Mouse (Mus musculus): Measurements from ENCODE around the gene Mbnl1.
A peak's percentile ranks its signal among the peaks of the same experiment; 100 is the strongest.

Gene Mbnl1

DNA sequence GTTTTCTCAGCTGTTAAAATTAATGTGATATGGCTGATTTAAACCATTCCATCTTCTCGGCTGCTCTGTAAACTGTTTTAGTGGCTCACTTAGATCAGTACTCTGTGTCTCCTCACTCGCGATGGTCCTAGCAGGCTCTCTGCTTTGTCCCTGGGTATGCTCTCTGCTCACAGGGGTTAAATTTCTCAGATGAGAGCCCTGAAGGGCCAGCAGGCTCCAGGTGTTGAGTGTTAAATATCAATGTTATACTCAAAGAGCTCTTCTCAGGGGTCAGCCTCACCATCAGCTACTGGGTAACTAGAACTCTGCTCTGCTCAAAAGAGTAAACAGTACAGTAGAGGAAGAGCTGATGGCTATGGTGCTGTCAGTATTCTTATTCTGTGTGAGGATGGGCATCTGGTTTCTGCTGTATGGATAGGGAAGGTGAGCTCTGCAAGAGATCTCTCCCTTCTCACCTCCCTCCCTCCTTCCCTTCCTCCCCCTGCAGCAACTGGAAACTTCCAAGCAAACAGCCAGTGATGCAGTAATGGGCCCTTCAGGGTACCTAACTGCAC is 44.7 kb downstream of the Mbnl1 start:
- DNase-seq (ENCODE audit: low spot score in 2 of 2) = no peak

DNA sequence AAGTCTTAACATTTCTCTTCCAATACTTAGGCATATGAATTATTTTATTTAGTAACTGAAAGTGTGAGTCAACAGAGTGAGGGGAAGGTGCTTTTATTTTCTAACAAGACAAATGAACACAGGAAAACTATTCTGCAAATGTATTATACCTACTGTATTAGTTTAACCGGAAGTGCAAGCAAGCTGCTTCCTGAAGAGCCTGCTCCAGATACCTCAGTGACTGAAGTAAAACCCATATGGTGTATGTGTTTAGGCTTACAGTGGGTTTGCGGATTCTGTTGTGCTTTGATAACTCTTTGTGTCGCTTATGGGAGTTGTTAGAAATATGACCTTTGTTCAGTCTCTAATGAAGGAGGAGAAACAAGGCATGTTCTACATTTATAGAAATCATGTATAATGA is 46.7 kb downstream of the Mbnl1 start:
- DNase-seq (ENCODE audit: low spot score in 2 of 2) = no peak

DNA sequence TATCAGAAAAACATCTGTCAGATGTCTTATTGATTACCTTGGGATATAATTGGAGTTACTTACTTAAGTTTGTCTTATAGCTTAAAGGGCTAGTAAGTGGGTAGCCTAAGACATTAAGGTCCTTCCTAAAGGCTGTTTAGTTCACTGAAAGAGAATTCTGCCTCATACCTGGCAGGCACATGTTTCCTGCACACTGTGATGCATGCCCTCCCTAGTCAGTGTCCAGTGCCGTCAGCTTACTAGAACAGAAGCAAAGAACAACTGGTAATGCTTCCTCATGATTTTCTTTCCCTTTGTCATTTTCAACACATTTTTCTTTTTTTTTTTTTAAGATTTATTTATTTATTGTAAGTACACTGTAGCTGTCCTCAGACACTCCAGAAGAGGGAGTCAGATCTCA is 51.5 kb downstream of the Mbnl1 start:
- no peak for DNase-seq (ENCODE audit: low spot score in 2 of 2)

DNA sequence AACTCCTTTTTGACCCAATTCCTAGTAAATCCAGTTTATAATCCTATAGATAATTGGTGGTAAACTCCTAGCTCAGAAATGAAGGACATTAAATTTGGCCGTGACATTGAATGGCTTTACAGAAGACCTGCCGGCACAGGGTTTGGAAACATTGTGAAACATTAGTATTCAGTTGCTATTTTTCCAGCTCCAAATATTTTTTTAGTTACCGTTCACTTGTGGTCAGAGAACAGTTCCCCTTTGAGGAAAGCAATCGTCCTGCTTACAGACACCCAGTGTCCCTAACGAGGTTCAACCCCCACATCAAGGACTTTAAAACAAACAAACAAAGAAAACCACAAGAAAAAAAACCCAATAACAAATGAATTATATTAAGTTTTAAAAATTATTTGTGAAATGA is 58.7 kb downstream of the Mbnl1 start:
- no peak for DNase-seq (ENCODE audit: low spot score in 2 of 2)

GRCm38 (mm10) chr3:60531826-60532225 is 59.2 kb downstream of the Mbnl1 start:
- DNase-seq (ENCODE audit: low spot score in 2 of 2) = no peak

GRCm38 (mm10) chr3:60535224-60535623 is 62.6 kb downstream of the Mbnl1 start:
- no peak for DNase-seq (ENCODE audit: low spot score in 2 of 2)

DNA sequence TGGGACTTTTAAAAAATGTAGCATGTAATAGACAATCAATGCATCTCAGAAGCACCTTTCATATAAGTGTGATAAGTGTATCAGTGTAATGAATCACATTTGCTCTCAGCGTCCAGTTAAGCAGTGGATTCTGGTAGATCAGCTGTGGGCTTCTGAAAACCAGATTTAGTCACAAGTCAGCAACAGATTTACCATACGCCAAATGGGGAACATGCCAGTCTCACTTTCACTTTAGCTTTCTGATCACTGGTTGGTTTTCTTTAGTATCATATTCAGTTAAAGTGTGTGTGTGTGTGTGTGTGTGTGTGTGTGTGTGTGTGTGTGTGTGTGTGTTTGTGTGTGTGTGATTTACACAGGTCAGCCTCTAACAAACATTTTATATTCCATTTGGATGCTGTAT is 64.4 kb downstream of the Mbnl1 start:
- DNase-seq (ENCODE audit: low spot score in 2 of 2) = no peak

DNA sequence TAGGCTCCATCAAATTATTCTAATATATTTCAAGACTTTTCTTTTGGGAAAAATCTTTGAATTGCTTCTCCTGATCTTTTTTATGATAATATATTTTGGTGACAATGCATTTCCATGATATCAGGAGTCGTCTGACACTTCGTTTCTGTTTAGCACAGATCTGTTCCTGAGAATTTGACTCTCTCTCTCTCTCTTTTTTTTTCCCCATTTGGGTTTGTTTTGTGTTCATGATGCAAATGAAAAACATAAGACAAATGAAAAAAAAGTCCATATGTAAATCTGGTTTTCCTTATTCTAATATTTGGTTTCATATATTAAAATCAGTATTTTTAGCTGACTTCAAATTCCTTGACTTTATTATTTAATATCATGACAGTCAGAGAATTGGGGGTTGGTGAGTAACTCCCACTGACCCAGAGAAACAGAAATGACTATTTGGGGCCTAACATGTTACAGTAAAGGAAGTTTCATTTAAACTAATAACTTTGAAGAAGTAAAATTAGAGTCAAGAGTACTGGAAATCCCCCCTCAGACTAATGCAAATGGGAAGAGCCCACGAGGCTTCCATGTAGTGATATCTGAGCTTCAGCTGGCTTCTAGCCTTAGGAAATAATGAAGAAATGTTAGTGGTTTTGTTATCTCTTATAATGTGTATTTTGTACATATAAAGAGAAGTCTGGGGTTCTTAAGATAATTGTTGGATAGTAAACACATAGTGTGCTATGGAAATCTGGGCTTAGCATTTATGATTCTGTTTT is 65.8 kb downstream of the Mbnl1 start:
- DNase-seq (ENCODE audit: low spot score in 2 of 2) = no peak

DNA sequence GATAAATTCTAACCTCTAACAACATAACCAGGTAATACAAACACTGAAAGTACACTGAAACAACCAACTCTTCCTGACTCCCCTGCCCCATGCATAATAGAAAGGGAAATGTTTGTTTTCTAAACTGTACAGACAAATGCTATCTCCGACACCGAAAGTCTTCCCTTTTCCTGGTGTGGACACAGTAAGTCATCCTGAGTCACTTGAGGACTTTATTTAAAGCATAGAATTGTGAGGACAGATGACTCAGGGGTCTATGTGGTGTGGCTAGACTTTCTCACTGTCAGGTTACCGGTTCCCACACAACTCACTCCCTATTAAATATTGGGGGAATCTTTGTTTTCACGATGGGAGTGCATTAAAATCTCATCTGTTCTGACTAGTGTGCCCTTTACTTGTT is 68.5 kb downstream of the Mbnl1 start:
- no peak for DNase-seq (ENCODE audit: low spot score in 2 of 2)

- peak in 1 of 2 experiments; percentile 64 for DNase-seq (ENCODE audit: low spot score in 2 of 2)
Measured at GRCm38 (mm10) chr3:60546196-60546595, 73.6 kb downstream of the Mbnl1 start.

- DNase-seq (ENCODE audit: low spot score in 2 of 2) = no peak
Measured at GRCm38 (mm10) chr3:60546904-60547303, 74.3 kb downstream of the Mbnl1 start.

DNA sequence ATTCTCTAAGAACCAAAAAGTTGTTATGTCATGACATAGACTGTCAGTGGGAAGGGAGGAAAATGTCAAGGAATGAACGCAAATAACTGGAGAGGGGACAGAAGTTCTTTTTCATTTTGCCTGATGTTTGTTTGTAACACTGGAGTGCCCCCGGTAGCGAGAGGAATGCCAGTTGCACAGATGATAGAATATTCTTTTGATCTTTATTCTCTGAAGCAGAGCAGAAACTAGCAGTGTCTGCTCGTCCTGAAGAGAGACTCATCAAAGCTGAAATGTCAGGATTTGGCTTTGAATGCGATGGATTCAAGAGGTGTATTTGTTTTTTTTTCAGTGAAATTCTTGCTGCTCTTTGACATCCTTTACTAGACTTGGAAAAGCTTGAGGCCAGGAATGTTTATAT is 77.9 kb downstream of the Mbnl1 start:
- DNase-seq (ENCODE audit: low spot score in 2 of 2) = no peak

- no peak for DNase-seq (ENCODE audit: low spot score in 2 of 2)
Measured at GRCm38 (mm10) chr3:60551650-60552049, 79.0 kb downstream of the Mbnl1 start.

- no peak for DNase-seq (ENCODE audit: low spot score in 2 of 2)
Measured at GRCm38 (mm10) chr3:60553011-60553410, 80.4 kb downstream of the Mbnl1 start.

DNA sequence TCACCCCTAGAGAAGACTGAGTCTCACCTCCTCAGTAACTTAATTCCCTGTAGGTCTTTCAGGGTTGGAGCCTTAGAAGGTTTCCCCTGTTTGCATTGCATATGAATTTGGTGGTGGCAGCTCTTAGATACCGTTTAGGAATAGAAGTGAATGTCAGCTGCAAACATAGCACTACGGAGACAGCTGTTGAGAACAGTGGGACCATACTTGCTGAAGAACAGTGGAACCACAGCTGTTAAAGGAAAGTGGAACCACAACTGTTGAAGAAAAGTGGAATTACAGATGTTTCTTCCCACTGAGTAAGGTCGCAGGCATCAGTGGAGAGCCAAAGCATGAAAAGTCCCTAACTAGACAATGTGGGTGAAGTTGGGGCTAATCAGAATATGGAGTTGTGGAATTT is 84.0 kb downstream of the Mbnl1 start:
- no peak for DNase-seq (ENCODE audit: low spot score in 2 of 2)

DNA sequence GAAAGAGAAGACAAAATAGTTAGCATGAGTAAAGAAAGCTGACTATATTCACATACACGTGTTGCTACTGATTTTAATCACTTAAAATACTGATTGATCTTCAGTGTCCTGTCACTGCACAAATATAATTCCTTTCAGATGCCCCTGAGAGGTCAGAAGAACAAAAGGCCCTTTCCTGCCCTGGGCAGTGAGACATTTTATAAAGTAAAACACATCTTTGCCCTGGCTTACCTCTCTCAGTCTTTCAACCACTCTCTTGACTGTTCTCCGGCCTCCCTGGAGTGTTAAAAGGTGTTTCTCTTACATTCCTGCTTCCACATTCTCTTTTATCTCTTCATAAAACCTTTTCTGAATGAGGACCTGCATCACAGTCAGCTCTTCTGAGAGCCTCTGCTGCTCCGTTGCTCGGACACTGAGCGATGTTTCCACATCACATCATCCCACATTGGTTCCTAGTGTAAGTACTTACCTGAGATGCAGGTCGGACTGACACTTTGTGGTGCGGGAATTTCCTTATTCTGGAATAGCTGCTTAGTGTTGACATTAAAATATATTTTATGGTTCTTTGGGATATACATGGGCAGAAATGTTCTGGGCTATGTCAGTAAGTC is 85.7 kb downstream of the Mbnl1 start:
- DNase-seq (ENCODE audit: low spot score in 2 of 2) = no peak

DNA sequence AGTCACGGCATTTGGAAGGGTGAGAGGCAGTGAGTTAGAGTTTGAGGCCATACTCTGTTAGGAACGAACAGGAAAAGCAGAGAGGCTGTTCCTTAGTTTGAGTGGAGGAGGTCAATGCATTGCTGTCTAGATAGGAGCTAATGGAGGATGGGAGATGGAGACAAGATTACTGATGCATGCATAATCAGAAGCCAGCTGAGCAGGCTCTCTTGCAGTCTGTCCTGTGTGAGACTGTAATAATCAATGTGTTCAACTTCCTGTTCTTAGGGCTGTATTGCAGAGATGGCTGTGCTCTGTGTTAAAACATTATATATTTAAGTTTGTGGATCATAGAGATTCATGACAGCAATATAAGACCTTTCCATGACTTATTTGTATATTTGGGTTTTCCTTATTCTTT is 87.1 kb downstream of the Mbnl1 start:
- no peak for DNase-seq (ENCODE audit: low spot score in 2 of 2)

- DNase-seq (ENCODE audit: low spot score in 2 of 2) = no peak
Measured at GRCm38 (mm10) chr3:60563529-60564243, 91.1 kb downstream of the Mbnl1 start.

- no peak for DNase-seq (ENCODE audit: low spot score in 2 of 2)
Measured at GRCm38 (mm10) chr3:60564244-60564643, 91.6 kb downstream of the Mbnl1 start.

GRCm38 (mm10) chr3:60565204-60565603 is 92.6 kb downstream of the Mbnl1 start:
- DNase-seq (ENCODE audit: low spot score in 2 of 2) = no peak

DNA sequence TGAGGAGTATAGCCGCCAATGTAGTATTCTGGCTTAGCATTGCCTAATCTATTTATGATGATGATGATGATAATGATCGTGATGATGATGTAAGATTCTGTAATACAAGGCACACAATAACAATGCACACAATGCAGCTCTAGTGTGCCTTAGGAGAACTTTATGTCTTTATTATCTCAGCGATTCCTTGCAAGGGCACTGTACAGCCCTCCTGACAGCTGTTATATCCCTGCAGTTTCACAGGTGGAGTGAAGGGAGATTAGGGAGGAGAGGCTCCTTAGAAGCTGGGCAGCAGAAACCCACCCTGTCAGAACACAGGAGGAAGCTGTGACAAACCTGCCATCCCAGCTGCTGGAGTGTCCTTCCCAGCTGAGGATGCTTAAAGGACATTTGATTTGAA is 93.3 kb downstream of the Mbnl1 start:
- DNase-seq (ENCODE audit: low spot score in 2 of 2) = no peak

GRCm38 (mm10) chr3:60568171-60568684 is 95.6 kb downstream of the Mbnl1 start:
- DNase-seq (ENCODE audit: low spot score in 2 of 2) = no peak
